Mouse (Mus musculus): ENCODE results near the gene Supv3l1.

Gene Supv3l1

DNA sequence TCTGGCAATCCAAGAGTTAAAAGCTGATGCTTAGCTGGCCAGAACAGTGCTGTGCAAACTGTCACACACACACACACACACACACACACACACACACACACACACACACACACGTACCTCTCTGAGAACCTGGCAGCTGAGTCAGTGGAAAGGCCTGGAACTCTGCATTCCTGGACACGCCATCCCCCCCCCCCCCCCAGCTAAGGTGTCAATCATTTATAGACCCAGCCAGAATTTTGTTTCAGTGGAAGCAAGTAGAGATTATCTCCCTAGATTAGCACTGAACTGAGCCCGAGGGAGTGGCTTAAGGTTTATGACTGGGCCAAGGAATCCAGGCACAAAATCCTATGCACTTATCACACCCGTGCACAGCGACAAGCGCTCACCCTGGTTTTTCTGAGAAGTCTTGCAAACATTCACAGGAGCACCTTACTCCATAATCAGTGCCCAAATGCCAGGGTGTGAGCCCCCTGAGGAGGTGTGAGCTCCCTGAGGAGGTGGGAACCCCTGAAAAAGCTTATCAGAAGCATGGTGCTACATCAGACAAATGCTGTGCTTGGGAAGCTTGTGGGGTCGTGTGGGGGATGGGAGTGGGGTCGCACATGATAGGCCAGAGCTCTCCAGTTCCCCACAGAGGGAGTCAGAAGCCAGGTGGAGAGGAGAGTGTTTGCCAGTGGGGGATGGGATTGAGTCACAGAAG lies 36.5 kb downstream of the Supv3l1 start:
- no peak for DNase-seq

- DNase-seq, result no peak
Observed at GRCm38 (mm10) chr10:62411431-62412410, 37.8 kb downstream of the Supv3l1 start.

GRCm38 (mm10) chr10:62410943-62411342 lies 38.6 kb downstream of the Supv3l1 start:
- DNase-seq, result peak; percentile 63

GRCm38 (mm10) chr10:62404901-62405300 lies 44.6 kb downstream of the Supv3l1 start:
- DNase-seq, result no peak

GRCm38 (mm10) chr10:62401641-62402111 lies 47.9 kb downstream of the Supv3l1 start:
- no peak for DNase-seq

GRCm38 (mm10) chr10:62383011-62383410 lies 66.5 kb downstream of the Supv3l1 start:
- no peak for DNase-seq

DNA sequence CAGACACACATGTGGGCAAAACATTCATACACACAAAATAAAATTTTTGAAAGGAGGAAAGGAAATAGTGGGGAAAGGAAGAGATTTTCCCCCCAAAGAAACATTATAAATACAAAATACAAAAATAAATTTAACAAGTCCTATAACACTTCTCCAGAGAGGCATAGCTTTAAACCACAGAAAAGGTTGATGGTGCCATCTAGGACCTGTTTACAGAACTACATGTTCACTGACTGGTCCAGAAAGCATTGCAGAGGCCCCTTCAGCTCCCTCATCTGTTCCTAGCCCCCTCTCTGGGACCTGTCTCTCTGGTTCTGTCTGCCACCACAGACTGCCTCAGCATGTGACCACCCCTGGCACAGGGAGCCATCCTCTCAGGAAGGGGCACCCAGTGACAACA lies 68.6 kb downstream of the Supv3l1 start:
- no peak for DNase-seq

- DNase-seq, result no peak
Observed at GRCm38 (mm10) chr10:62379808-62380207, 69.7 kb downstream of the Supv3l1 start, which contains the start of gene Hk1. Gene Hk1, minus strand, starts transcription at chr10:62379908.

Measured in B cell, adult 2 months (primary cell).